Comparison of ENCODE assay signal across 7 mouse cellular contexts in genomic region chr19:44312007-44312360, GRCm38 (mm10). TPM values are rescaled to one million over a fixed set of nuclear protein-coding genes. Genes with fewer than 3 reads are reported as not detected.
DNase-seq lines count a peak whose midpoint lies in the region; ATAC-seq and TF ChIP-seq lines count a peak whose summit lies in the region.

No protein-coding gene starts in this region.

- 48% methylated on average over 4 of the region's 4 CpGs for WGBS in intestine, embryonic 14.5 days
- 42% methylated on average over 4 of the region's 4 CpGs for WGBS in intestine, embryonic 16.5 days
- WGBS in midbrain, postnatal 0 days: 18% methylated on average over 4 of the region's 4 CpGs

- peaks cover 7% of the 10 kb centered on the region for H3K4me1 ChIP-seq in intestine, embryonic 14.5 days (replicated peaks; ENCODE audit: control insufficient read depth, insufficient read depth, low read length)
- peaks cover 14% of the 10 kb centered on the region for H3K4me1 ChIP-seq in intestine, embryonic 16.5 days (ENCODE audit: control insufficient read depth, insufficient read depth, low read length)
- H3K4me1 ChIP-seq in midbrain, postnatal 0 days (ENCODE audit: insufficient read depth, low read length): no peaks in the 10 kb centered on the region

- no peak for ATAC-seq in intestine, embryonic 14.5 days (replicated peaks; ENCODE audit: low FRiP score, low TSS enrichment, low read depth)
- no peak for ATAC-seq in intestine, embryonic 16.5 days
- ATAC-seq in midbrain, postnatal 0 days (ENCODE audit: low FRiP score): no peak

- no peaks in the 10 kb centered on the region for H3K27me3 ChIP-seq in intestine, embryonic 14.5 days (replicated peaks; ENCODE audit: control insufficient read depth, insufficient read depth, low read length)
- H3K27me3 ChIP-seq in intestine, embryonic 16.5 days (replicated peaks; ENCODE audit: control insufficient read depth, insufficient read depth, low read length): no peaks in the 10 kb centered on the region
- H3K27me3 ChIP-seq in midbrain, postnatal 0 days (ENCODE audit: insufficient read depth, low read length): no peaks in the 10 kb centered on the region

- DNase-seq in intestine, embryonic 14.5 days (ENCODE audit: low spot score): peak; percentile 49
- DNase-seq in MN1 (ENCODE audit: low spot score): peak; percentile 70
- peak; percentile 96 for DNase-seq in brain, adult 2 months (ENCODE audit: low read depth, low spot score)
- peak; percentile 69 for DNase-seq in midbrain, postnatal 0 days (ENCODE audit: low spot score)
- DNase-seq in urinary bladder, postnatal 4 days (ENCODE audit: low spot score in 2 of 2): no peak
- no peak for DNase-seq in right cerebral cortex, postnatal 25 days

- no peak for TF ChIP-seq CTCF in midbrain, postnatal 0 days (IDR thresholded peaks at IDR 0.05)

- H3K27ac ChIP-seq in intestine, embryonic 14.5 days (ENCODE audit: low read depth): no peak overlapping the region
- H3K27ac ChIP-seq in intestine, embryonic 16.5 days (ENCODE audit: low read length): no peak overlapping the region
- H3K27ac ChIP-seq in midbrain, postnatal 0 days (ENCODE audit: low read depth, low read length): 0 out of 2 replicates have a peak overlapping the region, but pooled peaks have one; percentile 6

- H3K36me3 ChIP-seq in intestine, embryonic 14.5 days (ENCODE audit: control insufficient read depth, insufficient read depth, low read length): peaks cover 21% of the 10 kb centered on the region
- no peaks in the 10 kb centered on the region for H3K36me3 ChIP-seq in intestine, embryonic 16.5 days (ENCODE audit: control insufficient read depth, insufficient read depth, low read length)
- H3K36me3 ChIP-seq in midbrain, postnatal 0 days (ENCODE audit: insufficient read depth, low read length): peaks cover 4% of the 10 kb centered on the region; the same call in 1 of the 2 replicates

- H3K4me3 ChIP-seq in intestine, embryonic 14.5 days (ENCODE audit: low read depth, low read length): no peak overlapping the region
- no peak overlapping the region for H3K4me3 ChIP-seq in intestine, embryonic 16.5 days (ENCODE audit: low read length)
- no peak overlapping the region for H3K4me3 ChIP-seq in midbrain, postnatal 0 days (ENCODE audit: low read depth, low read length)

- H3K4me2 ChIP-seq in intestine, embryonic 14.5 days (ENCODE audit: low read length): no peak overlapping the region
- no peak overlapping the region for H3K4me2 ChIP-seq in intestine, embryonic 16.5 days (ENCODE audit: low read depth, low read length)
- no peak overlapping the region for H3K4me2 ChIP-seq in midbrain, postnatal 0 days (ENCODE audit: low read depth, low read length, poor library complexity, severe bottlenecking)

- H3K9me3 ChIP-seq in intestine, embryonic 14.5 days (ENCODE audit: control insufficient read depth, low read length): no peaks in the 10 kb centered on the region
- H3K9me3 ChIP-seq in intestine, embryonic 16.5 days (ENCODE audit: control insufficient read depth, low read length): no peaks in the 10 kb centered on the region
- H3K9me3 ChIP-seq in midbrain, postnatal 0 days (ENCODE audit: low read length): no peaks in the 10 kb centered on the region

- no peak overlapping the region for H3K9ac ChIP-seq in intestine, embryonic 14.5 days (ENCODE audit: low read length)
- no peak overlapping the region for H3K9ac ChIP-seq in intestine, embryonic 16.5 days (ENCODE audit: low read depth, low read length)
- H3K9ac ChIP-seq in midbrain, postnatal 0 days (replicated peaks; ENCODE audit: low read length, poor library complexity, severe bottlenecking): no peak overlapping the region

RNA-seq across cellular contexts. Expression of gene Scd2, which starts 18.5 kb away (rescaled TPM):
- polyA plus RNA-seq in intestine, embryonic 14.5 days (2014; fragmentation: Nextera tagmentation; extraction: Ambion mirVana): 341 and 386 TPM in 2 replicates
- polyA plus RNA-seq in intestine, embryonic 16.5 days (2015; fragmentation: Nextera tagmentation; extraction: Ambion mirVana): 452 and 553 TPM in 2 replicates
- total RNA-seq in midbrain, postnatal 0 days (2014; rRNA removed): 905 and 948 TPM in 2 replicates
- polyA plus RNA-seq in midbrain, postnatal 0 days (2015; fragmentation: Nextera tagmentation; extraction: Ambion mirVana): 224 and 226 TPM in 2 replicates

RNA-seq across cellular contexts. Expression of gene Scd4, which starts 20.9 kb away (rescaled TPM):
- 0.08 and 0.20 TPM in 2 replicates for polyA plus RNA-seq in intestine, embryonic 14.5 days (2014; fragmentation: Nextera tagmentation; extraction: Ambion mirVana)
- polyA plus RNA-seq in intestine, embryonic 16.5 days (2015; fragmentation: Nextera tagmentation; extraction: Ambion mirVana): 0.09 and 0.22 TPM in 2 replicates
- total RNA-seq in midbrain, postnatal 0 days (2014; rRNA removed): 0.33 and 0.44 TPM in 2 replicates
- polyA plus RNA-seq in midbrain, postnatal 0 days (2015; fragmentation: Nextera tagmentation; extraction: Ambion mirVana): 0.17 TPM in 1 of 2 replicates, not detected in the other

Comparison
In these comparisons a context has a peak if more than half of its experiments do, and no peak if none do; other contexts are left out.
1. DNase-seq: peak in intestine, embryonic 14.5 days (single experiment), MN1 (single experiment), brain, adult 2 months (single experiment) and midbrain, postnatal 0 days (single experiment); none in urinary bladder, postnatal 4 days (0 of 2) and right cerebral cortex, postnatal 25 days (single experiment).